Mouse (Mus musculus) intestine, embryonic 16.5 days (tissue): ENCODE results near the gene Ptprn2. TPM values are rescaled to one million over a fixed set of nuclear protein-coding genes. Genes with fewer than 3 reads are reported as not detected.

Experiments
- ATAC-seq: fragments of 200-750 bp; cut with Nextera tagmentation; 2 replicates; pipeline ENCODE4 v1.8.0; 2017; ENCODE audit warnings: moderate TSS enrichment, moderate library complexity
- H3K27ac ChIP-seq: fragments of 300-500 bp; sonication (generic); 2 replicates; pipeline ENCODE4 v1.5.1; 2014; ENCODE audit warnings: mild to moderate bottlenecking, low read length
- H3K27me3 ChIP-seq: fragments of 300-500 bp; sonication (generic); replicated peaks from 2 replicates; pipeline ENCODE4 v1.6.1; 2014; ENCODE audit warnings: low read length, control low read depth, mixed read lengths; ENCODE audit not compliant: control insufficient read depth, insufficient read depth
- H3K36me3 ChIP-seq: fragments of 300-500 bp; sonication (generic); 2 replicates; pipeline ENCODE4 v1.6.1; 2014; ENCODE audit warnings: low read length, control low read depth; ENCODE audit not compliant: control insufficient read depth, insufficient read depth
- H3K4me1 ChIP-seq: fragments of 300-500 bp; sonication (generic); 2 replicates; pipeline ENCODE4 v1.6.1; 2014; ENCODE audit warnings: low read length, control low read depth, mixed read lengths; ENCODE audit not compliant: control insufficient read depth, insufficient read depth
- H3K4me2 ChIP-seq: fragments of 300-500 bp; sonication (generic); 2 replicates; pipeline ENCODE4 v1.6.1; 2014; ENCODE audit warnings: low read depth, low read length, control low read depth
- H3K4me3 ChIP-seq: fragments of 300-500 bp; sonication (generic); 2 replicates; pipeline ENCODE4 v1.5.1; 2014; ENCODE audit warnings: mild to moderate bottlenecking, low read length
- H3K9ac ChIP-seq: fragments of 300-500 bp; sonication (generic); 2 replicates; pipeline ENCODE4 v1.6.1; 2014; ENCODE audit warnings: low read depth, low read length
- H3K9me3 ChIP-seq: fragments of 300-500 bp; sonication (generic); 2 replicates; pipeline ENCODE4 v1.6.1; 2016; ENCODE audit warnings: low read length, control low read depth; ENCODE audit not compliant: control insufficient read depth
- WGBS: fragments of 180-500 bp; shearing (Covaris S2); extraction: QIAGEN DNeasy Blood & Tissue Kit; methylation state at CpG from one replicate; pipeline ENCODE4 v1.1.7; 2014; 5-methylcytosine and 5-hydroxymethylcytosine counted together
- polyA plus RNA-seq: library from polyadenylated mRNA; unstranded; fragments of >200 nt; fragmentation: Nextera tagmentation; extraction: Ambion mirVana; gene quantifications from 2 replicates; pipeline ENCODE4 v1.2.1, GENCODE M21; 2015

Ptprn2 gene
- polyA plus RNA-seq, 1 experiment from 2014 or later: 1.8 TPM

DNA sequence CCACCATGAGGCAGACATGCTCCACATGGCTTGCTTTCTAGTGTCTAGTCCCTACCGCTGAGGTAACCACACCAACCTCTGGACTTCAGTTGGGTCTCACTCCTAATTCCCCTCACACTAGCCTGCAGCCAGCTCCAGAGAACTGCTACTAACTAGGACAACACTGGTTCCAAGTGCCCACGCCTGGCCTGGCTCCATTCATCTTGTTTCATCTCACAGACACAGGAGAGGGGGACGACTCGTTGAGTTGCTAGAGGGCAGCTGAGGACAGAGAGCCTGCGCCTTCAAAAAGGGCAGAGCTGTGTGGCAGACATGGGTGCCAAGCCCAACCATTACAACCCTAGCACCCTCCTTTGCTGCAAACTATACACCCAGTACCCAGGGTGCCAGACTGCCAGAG, 593.4 kb downstream of the Ptprn2 start:
- H3K4me1 ChIP-seq: no peaks in the 10 kb centered on the region
- H3K4me3 ChIP-seq: no peak overlapping the region
- no peaks in the 10 kb centered on the region for H3K27me3 ChIP-seq
- no peaks in the 10 kb centered on the region for H3K36me3 ChIP-seq
- 80% methylated on average over 5 of the region's 5 CpGs for WGBS
- no peaks in the 10 kb centered on the region for H3K9me3 ChIP-seq
- no peak for ATAC-seq
- no peak overlapping the region for H3K27ac ChIP-seq
- no peak overlapping the region for H3K4me2 ChIP-seq
- H3K9ac ChIP-seq: no peak overlapping the region

DNA sequence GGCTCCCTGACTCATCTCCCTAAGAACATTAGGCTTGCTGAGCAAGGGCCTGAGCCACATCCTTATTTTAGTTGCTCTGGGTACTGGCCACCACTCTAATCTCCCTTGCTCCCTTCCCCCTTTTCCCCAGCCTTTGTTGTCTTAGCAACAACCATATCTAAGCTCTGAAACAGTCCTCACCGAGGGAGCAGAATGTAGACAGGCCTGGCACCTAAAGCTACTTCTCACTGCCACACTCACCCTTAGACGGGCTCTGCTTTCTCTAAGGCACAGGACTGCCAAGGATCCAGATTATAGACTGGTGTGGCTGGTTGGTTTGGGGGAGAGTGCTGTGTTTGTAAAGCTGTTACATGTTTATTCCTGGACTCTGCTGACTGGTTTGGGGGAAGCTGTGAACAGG, 594.2 kb downstream of the Ptprn2 start:
- H3K9ac ChIP-seq: no peak overlapping the region
- no peak for ATAC-seq
- 61% methylated on average over 2 of the region's 2 CpGs for WGBS

DNA sequence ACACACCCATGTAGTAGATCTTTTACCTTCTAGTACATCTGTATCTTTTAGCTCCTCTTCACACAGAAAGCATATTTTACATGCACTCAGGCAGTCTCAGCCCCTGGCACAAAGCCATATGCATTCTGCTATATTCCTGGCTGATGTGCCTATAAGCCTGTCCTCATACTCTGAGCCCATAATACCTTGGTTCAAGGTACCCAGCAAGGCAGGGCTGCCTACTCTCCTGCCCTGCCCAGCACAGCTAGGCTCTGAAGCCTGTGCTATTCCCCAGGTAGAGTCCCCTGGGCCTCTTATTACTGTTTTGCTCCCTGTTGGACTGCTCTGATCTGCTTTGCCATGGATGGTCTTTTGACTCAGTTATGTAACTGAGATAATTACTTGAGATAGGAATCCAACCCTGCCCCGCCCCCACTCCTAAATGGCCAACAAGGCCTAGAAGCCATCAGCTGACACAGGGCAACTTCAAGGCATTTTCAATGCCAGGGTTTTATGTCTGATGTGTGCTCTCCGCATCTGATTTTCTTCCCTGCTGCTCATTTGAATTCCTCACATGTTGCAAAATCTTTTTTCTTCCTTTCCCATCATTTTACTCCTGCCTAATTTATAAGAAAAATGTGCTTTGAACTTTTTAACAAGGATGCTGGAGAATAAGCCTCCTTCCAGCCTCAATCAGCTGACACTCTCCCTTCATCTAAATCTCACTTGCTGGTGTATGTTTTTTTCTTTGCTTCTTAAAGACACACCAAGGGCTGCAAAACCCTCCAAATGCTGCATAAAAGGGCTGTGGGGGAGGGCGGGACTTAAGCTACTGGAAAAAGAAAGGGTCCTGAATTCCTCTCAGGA, 598.6 kb downstream of the Ptprn2 start:
- Histone ChIP-seq H3K4me2 (no peak overlapping the region), H3K27ac (no peak overlapping the region), H3K27me3 (no peaks in the 10 kb centered on the region), H3K4me1 (no peaks in the 10 kb centered on the region), H3K9me3 (no peaks in the 10 kb centered on the region), H3K36me3 (no peaks in the 10 kb centered on the region), H3K9ac (no peak overlapping the region), H3K4me3 (no peak overlapping the region)
- 75% methylated on average over 3 of the region's 3 CpGs for WGBS
- no peak for ATAC-seq

More for the DNA sequence above, 594.2 kb downstream of the Ptprn2 start:
- Histone ChIP-seq H3K4me2 (no peak overlapping the region), H3K4me1 (no peaks in the 10 kb centered on the region), H3K27me3 (no peaks in the 10 kb centered on the region), H3K4me3 (no peak overlapping the region), H3K36me3 (no peaks in the 10 kb centered on the region), H3K27ac (no peak overlapping the region), H3K9me3 (no peaks in the 10 kb centered on the region)

- Histone ChIP-seq H3K36me3 (no peaks in the 10 kb centered on the region), H3K27me3 (no peaks in the 10 kb centered on the region)
- no peak for ATAC-seq
Measured at GRCm38 (mm10) chr12:117084702-117085409, 599.3 kb downstream of the Ptprn2 start.

GRCm38 (mm10) chr12:117085661-117086335, 600.3 kb downstream of the Ptprn2 start:
- Histone ChIP-seq H3K27ac (no peak overlapping the region), H3K27me3 (no peaks in the 10 kb centered on the region), H3K4me3 (no peak overlapping the region), H3K4me2 (no peak overlapping the region), H3K4me1 (no peaks in the 10 kb centered on the region), H3K9ac (no peak overlapping the region), H3K36me3 (no peaks in the 10 kb centered on the region), H3K9me3 (no peaks in the 10 kb centered on the region)
- no peak for ATAC-seq
- 51% methylated on average over 1 of the region's 1 CpGs for WGBS

More at GRCm38 (mm10) chr12:117084702-117085409, 599.3 kb downstream of the Ptprn2 start:
- no peak overlapping the region for H3K9ac ChIP-seq
- H3K4me1 ChIP-seq: no peaks in the 10 kb centered on the region
- no peak overlapping the region for H3K27ac ChIP-seq
- no peak overlapping the region for H3K4me2 ChIP-seq
- 32% methylated on average over 5 of the region's 5 CpGs for WGBS
- H3K9me3 ChIP-seq: no peaks in the 10 kb centered on the region
- H3K4me3 ChIP-seq: no peak overlapping the region

GRCm38 (mm10) chr12:117092345-117093107, 607.0 kb downstream of the Ptprn2 start:
- Histone ChIP-seq H3K9ac (no peak overlapping the region), H3K4me2 (no peak overlapping the region), H3K9me3 (no peaks in the 10 kb centered on the region), H3K36me3 (no peaks in the 10 kb centered on the region), H3K4me1 (no peaks in the 10 kb centered on the region), H3K27ac (no peak overlapping the region), H3K4me3 (no peak overlapping the region), H3K27me3 (no peaks in the 10 kb centered on the region)
- no peak for ATAC-seq
- WGBS: 88% methylated on average over 4 of the region's 4 CpGs

GRCm38 (mm10) chr12:117095941-117096340, 610.4 kb downstream of the Ptprn2 start:
- ATAC-seq: no peak
- no peak overlapping the region for H3K4me3 ChIP-seq
- no peaks in the 10 kb centered on the region for H3K9me3 ChIP-seq
- no peaks in the 10 kb centered on the region for H3K27me3 ChIP-seq
- WGBS: 82% methylated on average over 6 of the region's 6 CpGs
- H3K36me3 ChIP-seq: no peaks in the 10 kb centered on the region
- no peak overlapping the region for H3K27ac ChIP-seq
- no peak overlapping the region for H3K4me2 ChIP-seq
- no peak overlapping the region for H3K9ac ChIP-seq
- no peaks in the 10 kb centered on the region for H3K4me1 ChIP-seq

GRCm38 (mm10) chr12:117098295-117098694, 612.8 kb downstream of the Ptprn2 start:
- Histone ChIP-seq H3K9ac (no peak overlapping the region), H3K4me1 (no peaks in the 10 kb centered on the region), H3K27me3 (no peaks in the 10 kb centered on the region), H3K36me3 (no peaks in the 10 kb centered on the region), H3K27ac (no peak overlapping the region), H3K4me2 (no peak overlapping the region), H3K9me3 (no peaks in the 10 kb centered on the region), H3K4me3 (no peak overlapping the region)
- ATAC-seq: no peak

- Histone ChIP-seq H3K9me3 (no peaks in the 10 kb centered on the region), H3K9ac (no peak overlapping the region), H3K4me3 (no peak overlapping the region), H3K27me3 (no peaks in the 10 kb centered on the region), H3K36me3 (no peaks in the 10 kb centered on the region), H3K27ac (no peak overlapping the region), H3K4me2 (no peak overlapping the region), H3K4me1 (no peaks in the 10 kb centered on the region)
- ATAC-seq: no peak
- 58% methylated on average over 4 of the region's 4 CpGs for WGBS
Measured at GRCm38 (mm10) chr12:117106696-117107095, 621.2 kb downstream of the Ptprn2 start.
